Mouse (Mus musculus) lung, postnatal 36 days (tissue): ENCODE data around the gene Med14.

ENCODE experiments used
- DNase-seq: peaks from one replicate; pipeline ENCODE4 v3.0.0; 2022; ENCODE audit warnings: mixed read lengths

The Med14 gene

DNA sequence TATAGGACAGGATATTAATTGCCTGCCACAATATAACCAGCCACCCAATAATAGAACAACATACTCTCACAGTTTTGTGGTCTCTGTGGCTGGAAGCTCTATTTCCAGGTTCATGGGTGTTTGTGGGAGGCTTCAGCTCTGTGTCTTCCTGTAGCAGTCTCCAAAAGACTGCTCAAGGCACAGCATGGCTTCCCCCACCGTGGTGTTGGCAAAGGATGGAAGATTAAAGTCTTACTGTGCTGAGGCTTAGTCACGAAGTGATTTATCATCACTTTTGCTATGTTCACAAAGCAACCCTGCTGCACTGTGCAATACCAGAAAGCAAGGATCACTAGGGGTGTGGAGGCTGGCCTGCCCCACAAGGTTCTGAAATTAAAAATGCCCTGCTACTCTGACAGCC, 108.0 kb downstream of the Med14 start:
- no peak for DNase-seq

DNA sequence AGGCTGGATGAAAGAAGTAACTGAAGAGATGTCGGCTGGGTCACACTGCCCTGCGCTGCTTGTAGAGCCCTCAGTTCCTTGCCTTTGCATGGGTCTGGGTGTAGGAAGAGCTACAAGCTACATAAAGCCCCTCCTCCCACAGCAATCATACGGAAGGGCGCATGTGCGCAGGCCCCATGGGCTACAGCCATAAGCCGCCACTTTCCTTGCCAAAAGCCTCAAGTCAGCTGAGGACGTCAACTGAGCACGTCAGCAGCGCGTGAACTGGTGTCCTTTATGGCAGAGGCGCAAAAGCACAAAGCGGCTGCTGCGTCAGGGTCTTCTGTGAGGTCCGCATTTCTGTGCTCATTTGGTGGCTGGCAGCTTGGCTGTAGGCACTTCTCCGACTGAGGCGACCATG, 110.0 kb downstream of the Med14 start:
- DNase-seq: no peak

DNA sequence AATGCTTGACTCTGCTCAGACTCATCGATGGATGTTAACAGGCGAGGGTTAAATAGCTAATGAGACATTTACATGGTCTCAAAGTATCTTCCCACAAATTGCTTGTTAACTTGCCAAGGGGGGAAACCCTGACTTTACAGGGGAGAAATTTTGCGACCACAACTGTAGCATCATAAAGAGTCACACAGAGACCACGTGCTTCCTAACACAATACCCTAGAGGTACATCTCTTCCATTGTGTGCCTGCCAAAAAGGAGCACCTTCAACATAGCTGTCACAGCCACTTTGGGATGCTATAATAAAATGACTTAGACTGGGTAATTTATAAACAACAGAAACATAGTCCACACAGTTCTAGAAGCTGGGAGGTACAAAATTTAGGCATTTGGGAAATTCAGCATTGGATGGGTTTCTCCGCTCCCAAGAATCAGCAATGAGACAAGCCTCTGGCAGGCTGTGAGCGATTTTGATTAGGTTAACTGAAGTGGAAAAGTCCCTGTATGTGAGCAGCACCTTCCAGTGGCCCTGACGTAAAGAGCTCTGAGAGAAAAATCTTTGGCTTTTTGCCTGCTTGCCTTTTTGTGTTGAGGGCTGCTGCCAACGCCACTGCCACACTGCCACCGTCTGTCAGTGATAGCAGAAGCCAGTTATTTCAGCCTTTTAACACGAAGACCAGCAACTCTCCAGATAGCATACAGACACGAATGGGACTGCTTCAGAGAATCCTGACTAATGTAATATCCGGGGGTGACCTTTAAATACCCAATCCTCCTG, 116.2 kb downstream of the Med14 start:
- DNase-seq: peak; percentile 7

DNA sequence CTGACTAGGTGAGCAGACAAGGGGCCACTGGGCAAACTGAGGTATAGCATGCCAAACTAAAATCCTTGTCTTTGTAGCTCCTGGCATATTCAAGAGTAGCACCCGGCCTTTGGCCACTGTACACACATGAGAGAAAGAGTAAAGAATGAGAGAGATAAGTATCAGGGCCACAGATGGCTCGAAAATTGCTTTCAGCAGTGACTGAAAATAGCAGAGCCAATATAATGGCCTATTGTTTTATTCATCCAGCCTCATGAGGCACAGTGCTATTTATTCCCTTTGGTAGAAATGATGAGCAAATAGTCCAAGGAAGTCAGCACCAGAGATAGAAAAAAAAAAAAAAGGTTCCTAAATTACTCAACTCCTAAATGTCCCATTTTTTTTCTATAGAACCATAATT, 116.9 kb downstream of the Med14 start:
- DNase-seq: no peak
